Mouse (Mus musculus): Measurements from ENCODE around the gene Plekhh3. TPM values are rescaled to one million over a fixed set of nuclear protein-coding genes. Genes with fewer than 3 reads are reported as not detected.
A peak's percentile ranks its signal among the peaks of the same experiment; 100 is the strongest.

Gene Plekhh3
- not detected for polyA plus RNA-seq (2017; shearing (Covaris generic))

DNA sequence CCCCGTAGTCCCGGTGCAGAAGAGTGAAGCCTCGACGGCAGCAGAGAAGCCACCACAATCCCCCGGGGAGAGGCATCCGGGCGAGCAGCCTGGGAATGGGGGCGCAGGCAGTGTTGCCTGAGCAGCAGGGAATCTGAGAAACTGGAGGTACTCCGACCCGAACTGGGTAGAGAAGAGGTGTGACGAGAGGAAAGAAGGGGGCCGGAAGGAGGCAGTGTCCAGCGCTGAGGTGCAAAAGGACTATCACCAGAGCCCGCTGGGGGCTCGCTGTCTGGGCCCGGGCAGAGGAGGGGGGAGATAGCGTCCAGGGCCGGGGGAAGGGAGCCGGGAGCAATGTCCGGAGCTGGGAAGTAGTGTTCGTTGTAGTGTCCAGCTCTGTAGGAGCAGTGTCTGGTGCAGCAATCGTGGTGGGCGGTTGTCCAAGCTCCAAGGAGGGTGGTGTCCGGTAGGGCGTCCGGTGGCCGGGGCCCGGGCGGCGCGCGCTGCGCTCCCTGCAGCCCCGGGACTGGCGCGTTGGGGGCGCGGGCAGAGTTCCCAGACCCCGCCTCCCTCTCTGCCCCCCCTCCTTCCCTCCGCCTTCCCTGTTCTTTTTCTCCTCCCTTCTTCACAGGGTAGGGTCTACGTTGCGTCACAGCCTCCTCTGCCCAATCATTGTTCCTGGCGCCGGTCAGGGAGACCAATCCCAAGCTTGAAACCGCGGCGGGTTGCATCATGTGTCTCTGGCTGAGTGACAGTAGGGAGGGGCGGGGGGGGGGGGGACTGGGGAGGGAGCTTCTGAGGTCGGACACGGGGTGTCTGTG, at the start of gene Plekhh3:
Gene Plekhh3, minus strand, starts transcription at position 541 of the 800 bp plus-strand sequence.
- ATAC-seq: peak; percentile 44

- no peak for ATAC-seq
Observed at GRCm38 (mm10) chr11:101220853-101221252, 49.7 kb upstream of the Plekhh3 start.

DNA sequence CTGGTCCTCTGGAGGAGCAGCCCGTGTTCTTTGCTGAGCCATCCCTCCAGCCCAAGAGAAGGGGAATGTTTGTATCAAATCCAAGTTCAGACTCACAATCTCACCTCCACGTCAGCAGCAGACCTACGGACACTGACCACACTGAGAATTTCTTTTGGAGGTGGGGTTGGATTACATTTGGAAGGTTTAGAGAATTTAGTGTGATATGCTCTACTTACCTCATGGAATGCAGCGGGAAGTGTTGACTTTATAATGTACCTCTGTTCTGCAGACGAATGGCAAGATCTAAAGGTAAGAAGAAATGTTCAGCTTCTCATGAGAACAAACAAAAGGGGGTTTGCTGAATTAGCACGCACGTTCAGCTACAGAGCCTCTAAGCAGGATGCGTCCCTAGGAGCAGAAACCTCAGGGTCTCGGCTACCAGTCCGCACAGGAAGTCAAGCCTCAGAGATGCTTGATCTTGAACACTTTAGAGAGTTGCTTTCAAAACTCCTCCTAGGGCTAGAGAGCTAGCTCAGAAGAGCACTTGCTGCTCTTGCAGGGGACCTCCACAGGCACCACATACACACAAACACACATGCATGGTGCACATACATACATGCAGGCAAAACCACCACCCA, 47.4 kb upstream of the Plekhh3 start:
- no peak for ATAC-seq

DNA sequence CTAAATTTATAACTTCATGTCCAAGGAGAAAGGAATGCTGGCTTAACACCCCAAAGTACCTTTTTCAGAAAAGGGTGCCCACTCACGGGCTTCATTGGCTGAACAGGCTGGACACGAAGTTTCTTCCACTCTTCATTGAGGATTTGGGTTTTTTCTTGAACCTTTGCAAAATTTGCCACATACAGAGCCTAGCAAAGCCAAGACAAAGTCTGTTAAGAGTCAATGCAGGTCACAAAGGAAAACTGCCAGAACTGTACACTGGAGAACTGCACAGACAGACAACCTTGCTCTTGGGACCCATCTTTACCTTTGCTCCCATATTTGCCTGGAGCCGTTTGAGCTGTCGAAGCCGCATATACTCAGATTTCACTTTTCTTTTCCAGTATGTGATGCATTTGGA, 45.8 kb upstream of the Plekhh3 start:
- no peak for ATAC-seq

- ATAC-seq: peak; percentile 61
Observed at GRCm38 (mm10) chr11:101211970-101212369, 40.8 kb upstream of the Plekhh3 start.

GRCm38 (mm10) chr11:101200986-101201385, 29.8 kb upstream of the Plekhh3 start:
- peak; percentile 40 for ATAC-seq

GRCm38 (mm10) chr11:101199555-101199954, 28.4 kb upstream of the Plekhh3 start:
- ATAC-seq: no peak

DNA sequence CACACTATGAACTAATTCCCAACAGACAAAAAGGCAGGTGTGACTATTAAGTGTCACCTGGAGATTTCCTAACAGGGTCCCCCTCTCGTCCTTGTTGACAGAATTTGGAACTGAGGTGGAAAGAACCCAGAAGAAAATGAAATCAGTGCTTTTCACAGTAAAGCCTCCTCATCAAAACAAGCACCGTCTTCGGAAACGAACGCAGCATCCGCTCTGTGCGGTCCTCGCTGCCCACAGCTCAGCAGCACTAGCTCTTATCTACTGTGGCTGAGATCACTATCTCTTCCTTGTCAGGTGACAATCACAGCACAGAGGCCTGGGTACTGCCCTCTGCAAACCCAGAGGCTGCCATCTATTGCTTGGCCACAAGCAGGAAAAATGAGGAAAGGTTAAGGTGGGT, 25.0 kb upstream of the Plekhh3 start:
- ATAC-seq: peak; percentile 76

DNA sequence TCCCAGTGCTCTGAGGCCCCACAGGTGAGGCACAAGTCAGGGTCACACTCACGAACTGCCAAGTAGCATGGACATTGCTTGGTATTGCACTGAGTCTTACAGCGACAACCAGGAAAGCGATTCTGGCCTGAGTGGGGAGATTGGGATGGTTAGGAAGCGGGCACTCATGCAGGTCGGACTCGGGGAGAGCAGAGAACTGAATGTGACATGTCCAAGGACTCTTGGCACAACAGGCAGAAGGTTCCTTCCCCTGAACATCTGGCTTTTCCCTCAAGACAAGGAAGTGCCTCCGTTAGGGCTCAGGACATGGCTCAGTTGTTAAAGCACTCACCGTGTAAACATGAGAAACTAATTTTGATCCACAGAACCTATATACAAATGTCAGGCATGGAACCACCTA, 24.4 kb upstream of the Plekhh3 start:
- no peak for ATAC-seq

DNA sequence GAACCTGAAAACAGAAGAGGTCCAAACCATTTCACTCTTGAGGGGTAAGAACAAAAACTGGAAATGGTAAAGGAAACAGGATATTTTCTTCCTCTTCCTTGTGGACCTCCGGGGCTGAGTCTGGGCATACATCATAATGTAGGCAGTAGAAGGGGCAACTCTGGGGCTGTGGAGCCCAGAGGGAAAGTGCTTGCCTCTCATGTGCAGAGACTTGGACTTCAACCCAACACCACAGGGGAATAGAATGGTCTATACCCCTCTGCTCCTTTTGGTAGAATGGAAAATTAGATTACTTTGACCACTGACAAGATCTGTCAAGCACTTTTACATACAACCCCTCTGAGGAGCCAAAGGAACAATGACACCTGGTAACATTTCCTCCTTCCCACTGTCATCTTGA, 23.9 kb upstream of the Plekhh3 start:
- ATAC-seq: no peak

- no peak for ATAC-seq
Observed at GRCm38 (mm10) chr11:101194643-101195042, 23.5 kb upstream of the Plekhh3 start.

DNA sequence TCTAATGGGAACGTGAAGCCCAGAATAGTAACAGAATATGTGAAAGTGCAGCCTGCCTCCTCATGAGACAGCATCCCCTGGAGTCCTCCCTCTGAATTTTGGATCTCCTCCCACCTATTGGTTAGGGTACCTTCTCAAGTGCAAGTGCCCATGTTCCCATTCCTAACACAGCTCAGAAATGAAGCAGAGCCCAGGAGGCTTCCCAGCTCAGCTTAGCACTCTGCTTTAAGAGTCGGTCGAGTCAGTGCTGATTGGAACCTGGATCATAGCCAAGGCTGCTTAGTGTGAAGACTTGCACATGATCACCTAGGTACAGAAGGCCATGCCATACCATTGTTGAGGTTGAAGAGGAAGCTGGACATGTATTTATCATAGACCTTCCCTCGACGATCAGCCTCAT, 23.0 kb upstream of the Plekhh3 start:
- ATAC-seq: no peak

DNA sequence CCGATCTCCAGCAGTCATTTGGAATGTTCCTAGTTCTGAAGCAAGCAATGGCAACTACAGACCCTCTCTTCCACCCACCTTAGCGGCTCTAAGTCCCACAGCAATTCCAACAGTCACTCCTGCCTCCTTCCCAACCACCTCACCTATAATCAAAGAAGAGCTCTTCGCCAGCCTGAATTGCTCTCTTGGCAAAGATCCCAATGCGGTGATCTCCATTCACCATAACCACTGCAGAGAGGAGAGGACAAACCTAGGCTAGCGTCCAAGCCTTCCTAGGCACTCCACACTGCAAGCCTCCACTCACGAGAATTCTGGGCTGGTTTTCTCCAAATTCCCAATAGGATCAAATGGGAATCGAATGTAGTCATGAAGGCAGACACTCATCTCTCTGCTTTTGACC, 21.9 kb upstream of the Plekhh3 start:
- ATAC-seq: no peak

GRCm38 (mm10) chr11:101192646-101193045, 21.5 kb upstream of the Plekhh3 start:
- ATAC-seq: no peak

DNA sequence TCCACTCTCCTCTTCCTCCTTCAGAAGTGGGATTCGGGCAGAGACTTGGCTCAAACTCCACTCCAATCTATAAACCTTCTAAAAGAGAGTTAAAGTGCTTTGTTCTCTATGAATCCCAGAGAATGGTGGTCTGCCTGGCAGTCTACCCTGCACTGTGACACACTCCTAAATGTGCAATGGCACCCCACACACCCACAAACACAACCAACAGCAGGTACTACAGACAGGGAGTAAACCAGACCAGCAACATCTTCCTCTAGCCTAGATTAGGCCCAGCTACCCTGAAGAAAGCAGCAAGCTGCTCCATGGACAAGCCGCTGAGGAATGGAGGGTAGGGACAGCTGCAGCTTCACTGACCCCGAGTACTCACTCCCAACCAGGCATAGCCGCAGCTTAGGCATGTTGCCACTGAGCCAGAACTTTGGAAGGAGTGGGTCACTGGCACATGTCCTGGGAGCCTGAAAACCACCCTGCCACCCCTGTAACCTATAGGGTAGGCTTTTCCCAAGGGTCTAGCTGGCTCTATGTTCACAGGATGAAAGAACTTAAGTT, 20.8 kb upstream of the Plekhh3 start:
- no peak for ATAC-seq

DNA sequence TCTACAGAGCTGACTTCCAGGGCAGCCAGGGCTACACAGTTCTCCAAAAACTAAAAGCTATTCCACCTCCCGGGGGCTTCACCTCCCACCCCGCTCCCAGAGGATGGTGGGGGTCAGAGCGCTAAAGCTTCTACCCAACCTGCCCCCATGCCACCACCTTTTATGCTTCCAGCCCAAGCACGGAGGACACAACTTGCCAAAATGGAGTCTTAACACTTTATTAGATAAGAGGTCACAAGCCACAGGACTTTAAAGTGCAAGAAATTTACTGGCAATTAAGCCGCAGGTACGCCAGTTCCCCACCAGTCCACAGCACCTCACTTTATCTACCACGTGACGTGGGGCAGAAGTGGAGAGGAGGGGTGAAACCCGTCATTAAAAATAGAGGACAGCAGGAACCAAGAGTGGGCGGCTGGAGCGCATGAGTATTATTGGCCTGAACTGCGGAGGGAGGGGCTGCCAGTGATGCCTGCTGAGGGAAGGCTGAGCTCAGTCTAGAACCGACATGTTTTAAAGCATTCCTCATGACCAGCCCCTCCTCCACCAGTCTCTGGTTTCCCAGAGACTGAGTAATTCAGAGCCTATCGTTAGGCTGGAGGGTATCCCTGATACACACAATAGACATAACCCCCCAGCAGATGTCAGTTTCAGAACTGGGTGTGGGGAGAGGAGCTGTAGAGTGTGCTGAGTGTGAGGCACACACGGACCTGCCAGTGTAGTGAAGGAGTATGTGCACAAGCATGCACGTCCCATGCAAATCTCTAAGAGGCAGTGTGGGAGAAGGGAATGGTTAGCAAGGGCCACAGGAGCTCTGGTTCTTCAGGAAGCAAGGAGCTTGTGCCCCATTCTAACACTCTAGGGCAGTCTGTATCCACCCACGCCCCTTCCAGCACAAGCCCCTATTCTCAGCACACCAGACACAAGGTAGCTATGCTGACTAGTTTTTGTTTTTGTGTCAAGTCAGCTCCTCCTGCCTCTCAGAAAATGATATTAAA, 20.1 kb upstream of the Plekhh3 start:
- no peak for ATAC-seq

DNA sequence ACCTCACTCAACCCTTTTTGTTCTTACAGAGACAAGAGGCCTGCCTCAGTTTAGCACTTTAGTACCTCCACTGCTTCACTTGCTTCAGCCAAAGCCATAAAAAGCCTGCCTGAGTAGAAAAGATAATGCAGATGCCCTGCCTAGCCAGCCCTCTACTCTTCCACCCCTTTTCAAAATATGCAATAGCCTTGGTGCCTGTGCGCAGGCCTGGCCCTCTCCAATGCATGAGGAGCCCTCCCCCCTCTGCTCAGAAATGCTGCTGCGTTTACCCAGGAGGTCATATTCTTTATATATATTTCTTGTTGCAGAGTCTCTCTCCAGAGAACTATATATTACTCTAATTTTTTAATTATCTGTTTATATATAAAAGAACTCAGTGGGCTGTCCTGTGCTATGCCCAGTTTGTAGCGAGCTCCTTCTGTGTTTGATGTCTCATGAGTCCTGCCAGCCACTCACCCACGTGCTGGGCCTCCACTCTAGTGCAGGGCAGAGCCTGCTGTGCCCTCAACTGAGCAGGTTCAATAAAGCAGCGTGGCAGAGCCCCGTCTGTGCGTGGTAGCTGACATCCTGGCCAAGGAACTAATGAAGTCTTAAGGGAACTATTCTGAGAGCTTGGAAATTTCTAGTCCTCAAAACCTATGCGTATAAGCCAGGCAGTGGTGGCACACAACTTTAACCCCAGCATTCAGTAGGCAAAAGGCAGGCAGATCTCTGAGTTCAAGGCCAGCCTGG, 19.2 kb upstream of the Plekhh3 start:
- no peak for ATAC-seq

DNA sequence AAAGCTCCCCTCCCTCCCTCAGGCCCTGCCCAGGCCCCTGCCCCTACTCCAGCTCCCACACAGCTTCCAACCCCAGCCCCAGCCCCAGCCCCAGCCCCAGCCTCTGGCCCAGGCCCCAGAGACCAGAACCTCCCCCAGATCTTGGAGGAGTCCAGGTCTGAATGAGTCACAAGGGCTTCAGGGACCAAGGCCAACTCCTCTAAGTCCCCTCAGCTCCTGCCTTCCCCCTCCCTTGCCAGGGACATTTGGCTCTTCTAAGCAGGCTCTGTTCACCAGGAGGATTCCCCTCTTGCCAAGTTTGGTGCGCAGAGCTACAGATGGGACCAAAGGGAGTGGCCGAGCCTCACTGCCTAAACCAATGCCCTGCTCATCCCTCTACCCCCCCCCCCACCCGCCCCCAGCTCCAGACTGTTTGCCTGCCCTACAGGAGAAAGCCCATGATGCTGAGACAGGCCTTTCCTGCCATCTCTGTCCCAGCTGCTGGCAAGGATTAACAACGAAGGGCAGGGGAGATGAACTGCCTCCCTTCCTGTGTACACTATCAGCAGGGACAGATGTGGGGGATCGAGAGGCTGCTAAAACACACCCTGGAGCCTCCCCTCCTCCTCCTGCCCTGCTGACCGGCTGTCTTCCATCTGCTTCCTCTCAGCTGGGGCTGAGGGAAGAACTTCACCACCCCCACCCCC, 18.5 kb upstream of the Plekhh3 start:
- no peak for ATAC-seq

- ATAC-seq: no peak
Observed at GRCm38 (mm10) chr11:101188166-101188805, 17.1 kb upstream of the Plekhh3 start.

GRCm38 (mm10) chr11:101187541-101187940, 16.4 kb upstream of the Plekhh3 start:
- no peak for ATAC-seq
